Mouse (Mus musculus) mouse trophoblast stem cell (cell line): ENCODE results near the gene 1700013F07Rik.
"Not testable (repeated sequence)": the region's sequence is repeated elsewhere in the genome, so short reads cannot be mapped to it uniquely, and the experiment has no call there.

Experiments
- in situ Hi-C, 2 experiments: fragments of 300-500 bp; cut with MseI, MboI; formaldehyde crosslinking; loops; 2 replicates in 1 of 2; 3 replicates in 1 of 2; pipeline ENCODE4 v1.15.1; 2025

The 1700013F07Rik gene

GRCm38 (mm10) chr3:108533951-108534350 is at the start of gene 1700013F07Rik:
1700013F07Rik (plus strand) TSS chr3:108534150.
- in situ Hi-C loops: no loop called here

DNA sequence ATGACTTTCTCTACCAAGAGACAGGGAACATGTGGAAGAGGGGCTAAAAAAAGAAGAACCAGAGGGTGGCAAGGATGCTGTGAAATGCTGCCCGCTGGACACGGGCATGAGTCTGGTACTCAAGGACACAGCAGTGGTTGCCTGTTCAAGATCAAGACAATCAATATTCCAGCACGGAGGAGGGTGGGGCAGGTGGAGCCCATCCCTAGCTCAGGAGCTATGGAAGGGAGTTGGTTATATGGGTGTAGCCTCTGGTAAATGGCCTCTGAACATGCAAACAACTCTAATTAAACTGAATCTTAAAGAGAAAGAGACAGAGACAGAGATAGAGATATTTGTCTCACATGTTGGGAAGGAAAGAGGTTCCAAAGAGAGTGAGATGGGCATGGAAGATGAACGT is 49.2 kb upstream of the 1700013F07Rik start:
- in situ Hi-C loops: no loop called here

DNA sequence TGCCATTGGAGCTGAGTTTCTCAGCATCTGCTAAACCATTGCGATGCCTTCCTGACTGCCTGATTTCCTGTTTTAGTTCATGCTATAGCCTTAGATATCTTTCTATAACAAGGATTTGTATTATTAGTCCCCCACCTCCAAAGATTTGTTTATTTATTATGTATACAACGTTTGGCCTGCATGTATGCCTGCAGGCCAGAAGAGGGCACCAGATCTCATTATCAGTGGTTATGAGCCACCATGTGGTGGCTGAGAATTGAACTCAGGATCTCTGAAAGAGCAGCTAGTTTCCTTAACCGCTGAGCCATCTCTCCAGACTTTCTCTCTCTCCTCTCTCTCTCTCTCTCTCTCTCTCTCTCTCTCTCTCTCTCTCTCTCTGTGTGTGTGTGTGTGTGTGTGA is 44.0 kb upstream of the 1700013F07Rik start:
- in situ Hi-C loops: no loop called here

GRCm38 (mm10) chr3:108494861-108495474 is 39.0 kb upstream of the 1700013F07Rik start:
- in situ Hi-C loops: no loop called here

- in situ Hi-C loops: no loop called here
These were observed 38.5 kb upstream of the 1700013F07Rik start for GRCm38 (mm10) chr3:108495486-108495885.

DNA sequence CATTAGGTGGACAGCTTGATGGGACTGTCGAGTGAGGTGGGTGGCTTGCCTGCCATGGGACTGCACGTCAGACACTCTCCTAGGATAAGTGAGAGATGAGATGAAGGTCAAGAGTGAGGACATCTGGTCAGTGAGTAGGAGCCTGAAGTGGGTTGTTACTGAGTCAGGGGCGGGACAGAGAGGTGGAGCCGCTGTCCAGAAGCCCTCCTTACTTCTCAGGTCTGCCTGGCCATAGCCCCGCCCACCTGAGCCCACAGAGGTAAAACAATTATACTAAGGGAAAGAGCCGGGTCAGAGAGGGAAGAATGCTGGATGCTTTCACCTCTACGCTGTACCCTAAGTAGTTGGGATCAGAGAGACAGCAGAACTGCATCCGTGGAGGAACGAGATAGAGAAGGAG is 36.3 kb upstream of the 1700013F07Rik start:
- in situ Hi-C loops: no loop called here

DNA sequence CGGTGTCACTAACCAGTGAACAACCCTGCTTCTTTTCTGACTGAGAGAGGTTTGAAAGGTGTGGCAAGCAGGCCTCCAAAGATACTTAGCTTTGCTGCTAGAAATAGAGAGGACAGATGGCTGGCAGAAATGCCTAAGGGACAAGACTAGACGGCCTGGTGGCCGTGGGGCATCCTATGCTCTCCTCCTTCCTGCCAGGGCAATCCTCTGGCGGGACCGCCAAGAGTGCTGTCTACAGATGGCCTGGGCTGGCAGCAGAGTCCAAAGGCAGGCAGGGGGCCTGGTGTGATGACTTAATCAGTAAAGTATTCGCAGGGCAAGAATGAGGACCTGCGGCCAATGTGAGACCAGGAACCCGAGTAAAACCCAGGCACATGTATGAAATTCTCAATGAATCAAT is 34.1 kb upstream of the 1700013F07Rik start:
- in situ Hi-C loops: no loop called here

GRCm38 (mm10) chr3:108501411-108501810 is 32.5 kb upstream of the 1700013F07Rik start:
- in situ Hi-C loops: not testable (repeated sequence)

GRCm38 (mm10) chr3:108503908-108504307 is 30.0 kb upstream of the 1700013F07Rik start:
- in situ Hi-C loops: no loop called here

DNA sequence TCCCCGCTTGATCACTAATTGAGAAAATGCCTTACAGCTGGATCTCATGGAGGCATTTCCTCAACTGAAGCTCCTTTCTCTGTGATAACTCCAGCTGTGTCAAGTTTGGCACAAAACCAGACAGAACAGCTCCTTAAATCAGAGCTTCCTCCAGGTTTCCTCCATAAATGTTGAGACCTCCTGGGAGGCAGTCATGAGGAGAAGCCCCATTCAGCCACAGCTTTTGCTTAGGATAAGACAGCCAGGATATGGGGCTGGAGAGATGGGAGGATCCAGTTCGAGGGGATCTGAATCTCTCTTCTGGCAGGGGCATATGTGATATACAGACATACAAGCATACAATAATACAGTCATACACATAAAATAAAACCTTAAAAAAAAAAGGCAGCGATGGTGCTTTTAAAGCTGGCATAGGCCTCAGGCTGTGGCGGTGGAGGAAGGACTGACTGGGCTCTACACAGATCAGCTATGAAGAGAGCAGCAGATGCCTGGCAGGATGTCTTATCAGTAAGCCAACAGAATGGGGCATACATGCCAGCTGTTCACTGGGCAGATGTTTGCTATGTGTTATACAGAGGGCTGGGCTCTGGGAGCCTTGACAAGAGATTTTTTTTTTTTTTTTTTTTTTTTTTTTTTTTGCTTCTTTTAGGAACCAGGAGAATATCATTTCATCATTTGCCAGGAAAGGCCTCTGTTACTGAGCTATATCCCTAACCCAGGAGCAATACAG is 25.0 kb upstream of the 1700013F07Rik start:
- in situ Hi-C loops: no loop called here

DNA sequence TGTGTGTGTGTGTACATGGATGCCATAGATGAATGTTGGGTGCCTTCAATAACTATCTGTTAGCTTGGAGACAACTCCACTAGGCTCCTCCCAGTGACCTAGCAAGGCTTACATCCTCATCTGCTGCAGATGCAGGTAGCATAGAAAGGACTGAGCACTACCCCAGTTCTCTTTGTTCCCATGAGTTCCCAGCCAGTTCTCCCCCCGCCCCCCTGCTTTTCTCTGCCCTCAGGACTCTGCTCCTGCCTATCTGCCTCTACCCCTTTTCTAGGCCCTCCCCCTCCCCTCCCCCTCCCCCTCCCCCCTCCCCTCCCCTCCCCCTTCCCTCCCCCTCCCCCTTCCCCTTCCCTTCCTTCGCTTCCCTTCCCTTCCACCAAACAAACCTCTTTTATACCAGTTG is 23.8 kb upstream of the 1700013F07Rik start:
- in situ Hi-C loops: no loop called here

GRCm38 (mm10) chr3:108510716-108511483 is 23.1 kb upstream of the 1700013F07Rik start:
- in situ Hi-C loops: no loop called here

- in situ Hi-C loops: no loop called here
These were observed 20.5 kb upstream of the 1700013F07Rik start for GRCm38 (mm10) chr3:108513465-108513864.

DNA sequence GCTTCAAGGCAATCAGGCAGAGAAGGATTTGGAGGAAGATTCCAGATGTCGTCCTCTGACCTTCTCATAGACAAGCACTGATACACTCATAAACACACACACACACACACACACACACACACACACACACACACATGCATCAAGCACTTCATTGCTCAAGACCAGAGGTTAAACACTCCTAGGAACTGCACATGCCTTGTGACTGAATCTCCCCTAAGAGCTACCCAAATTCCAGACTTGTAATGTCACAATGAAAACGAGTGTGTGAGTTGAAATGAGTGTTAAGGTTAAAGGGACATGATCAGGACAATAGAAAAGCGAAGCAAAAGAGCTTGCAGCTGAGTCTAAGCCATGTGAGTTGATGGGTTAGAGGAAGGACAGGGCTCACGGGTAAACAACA is 15.7 kb upstream of the 1700013F07Rik start:
- in situ Hi-C loops: no loop called here

DNA sequence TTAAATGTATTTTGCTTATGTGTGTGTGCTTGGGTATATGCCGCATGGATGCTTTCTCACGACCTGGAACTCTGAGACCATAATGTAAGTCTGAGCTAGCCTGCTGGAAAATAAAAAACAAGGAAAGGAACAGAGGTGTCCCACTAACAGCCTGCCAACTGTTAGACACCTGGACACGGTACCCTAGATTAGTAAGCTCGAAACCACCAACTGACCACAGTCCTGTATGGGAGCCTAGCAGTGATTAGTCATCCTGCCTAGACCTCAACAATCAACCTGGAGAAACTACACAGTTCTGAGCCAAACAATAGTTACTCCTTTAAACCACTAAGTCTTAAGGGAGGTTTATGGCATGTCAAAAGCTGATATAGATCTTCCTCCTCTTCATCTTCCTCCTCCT is 10.5 kb upstream of the 1700013F07Rik start:
- in situ Hi-C loops: no loop called here

DNA sequence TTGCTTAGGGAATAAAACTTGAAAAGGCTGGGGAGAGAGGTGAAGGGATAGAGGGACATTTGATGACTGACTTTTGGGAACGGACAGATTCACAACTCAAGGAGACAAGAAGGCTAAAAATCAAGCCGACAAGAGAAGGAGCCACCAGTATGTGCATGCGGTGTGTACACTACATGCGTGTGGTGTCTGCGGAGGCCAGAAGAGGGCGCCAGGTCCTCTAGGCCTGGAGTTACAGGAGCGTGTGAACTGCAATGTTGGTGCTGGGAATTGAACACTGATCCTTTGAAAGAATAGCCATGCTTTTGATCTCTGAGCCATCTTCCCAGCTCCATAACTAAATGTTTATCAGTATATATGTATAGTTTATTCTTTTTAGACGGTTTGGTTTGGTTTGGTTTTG is 5.5 kb upstream of the 1700013F07Rik start:
- in situ Hi-C loops: no loop called here

DNA sequence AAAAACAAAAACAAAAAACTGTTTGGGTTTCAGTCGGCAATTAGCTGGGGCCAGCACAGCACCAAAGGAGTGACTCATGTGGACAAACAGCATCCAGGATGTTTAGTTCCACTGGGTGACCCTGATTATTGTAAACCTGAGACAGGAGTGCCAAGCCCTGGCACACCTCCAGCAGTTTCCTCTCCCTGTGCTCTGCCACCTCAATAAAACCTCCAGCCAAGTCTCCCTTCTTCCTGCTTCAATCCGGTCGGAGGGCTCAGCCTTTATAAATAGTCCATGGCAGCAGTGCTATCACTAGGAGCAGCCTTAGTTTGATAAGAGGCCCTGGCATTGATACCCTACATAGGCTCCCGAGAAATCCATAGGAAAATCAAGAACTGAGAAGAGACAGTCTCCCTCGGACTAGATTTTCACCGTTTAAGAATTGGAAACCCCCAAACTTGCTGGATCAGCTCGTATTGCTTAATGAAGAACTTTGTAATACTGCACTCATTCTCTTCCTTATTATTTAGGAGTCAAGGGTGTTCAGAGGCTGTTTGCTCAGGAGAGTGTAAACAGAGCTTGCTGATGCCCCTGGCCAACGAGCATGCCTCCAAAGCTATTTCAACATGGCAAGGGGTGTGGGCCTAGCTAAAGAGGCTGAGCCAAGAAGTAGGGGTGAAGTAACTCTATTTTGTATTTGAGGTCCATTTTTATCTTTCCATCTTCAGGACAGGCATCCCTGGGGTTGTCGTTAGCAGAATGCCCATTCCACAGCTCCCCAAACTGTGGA is 650 bp upstream of the 1700013F07Rik start:
- in situ Hi-C loops: no loop called here

GRCm38 (mm10) chr3:108535896-108536516 is 2.1 kb downstream of the 1700013F07Rik start:
- in situ Hi-C loops: no loop called here

GRCm38 (mm10) chr3:108536517-108537260 is 2.7 kb downstream of the 1700013F07Rik start, which contains the start of gene 5330417C22Rik:
5330417C22Rik (minus strand) TSS chr3:108536536.
- in situ Hi-C loops: no loop called here

DNA sequence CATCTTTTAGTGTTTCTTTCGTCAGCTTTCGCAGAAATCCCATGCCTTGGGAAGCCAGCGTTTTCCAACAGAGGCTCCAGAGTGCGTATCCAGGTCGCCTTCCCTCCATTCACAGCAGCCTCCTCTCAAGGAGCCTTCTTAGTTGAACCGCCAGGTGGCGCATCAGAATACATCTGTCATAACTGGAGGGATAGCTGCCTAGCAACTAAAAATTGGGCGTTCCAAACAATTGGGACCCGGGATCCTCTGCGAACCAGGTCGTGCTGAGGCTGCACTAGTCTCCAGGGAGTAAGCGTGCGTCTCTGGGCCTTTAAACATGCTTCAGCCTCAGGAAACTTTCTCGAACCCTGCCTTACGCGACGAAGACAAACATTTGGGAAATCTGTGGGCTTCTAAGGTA is 3.4 kb downstream of the 1700013F07Rik start:
- in situ Hi-C loops: no loop called here

- in situ Hi-C loops: no loop called here
These were observed 8.3 kb downstream of the 1700013F07Rik start for GRCm38 (mm10) chr3:108542299-108542698.
